Mouse (Mus musculus) c-Kit-positive CD71-positive TER-119-negative erythroid progenitor cells, embryonic 14.5 days (primary cell): ENCODE measurements at regions not wholly inside any gene's neighbourhood (a gene's known extent, or its start where the extent isn't known, plus 50 kb on each side); places are given as distances from the start of the nearest gene placed in this dataset.

ENCODE experiments used
- DNase-seq: peaks from one replicate; pipeline ENCODE4 v3.0.0-alpha.2; 2013; ENCODE audit warnings: low read depth

GRCm38 (mm10) chr3:149625066-149625465 is 634.7 kb upstream of the Adgrl2 start:
- no peak for DNase-seq

- no peak for DNase-seq
Observed at GRCm38 (mm10) chr3:149623851-149624532, 633.6 kb upstream of the Adgrl2 start.

- no peak for DNase-seq
Observed at GRCm38 (mm10) chr3:149603865-149604264, 613.5 kb upstream of the Adgrl2 start.

- DNase-seq, result no peak
Observed at GRCm38 (mm10) chr3:149601276-149601675, 610.9 kb upstream of the Adgrl2 start.

DNA sequence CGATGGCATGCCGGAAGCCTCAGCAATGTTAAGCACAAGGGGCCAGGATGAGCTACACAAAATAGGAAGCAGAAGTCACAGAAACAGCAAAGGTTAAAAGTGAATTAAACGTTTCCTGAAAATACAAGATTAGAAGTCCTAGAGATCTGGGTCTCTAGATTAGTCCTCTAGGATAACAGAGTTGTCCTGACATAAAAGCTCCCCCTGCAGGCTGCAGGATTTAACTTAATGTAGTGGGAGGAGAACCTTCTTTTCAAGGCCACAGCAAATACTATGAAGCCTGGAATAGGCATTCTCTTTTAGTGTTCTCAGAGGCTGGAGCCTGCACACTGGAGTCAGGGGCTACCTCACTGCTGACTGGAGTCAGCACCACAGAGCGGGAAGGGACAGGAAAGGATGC is 604.1 kb upstream of the Adgrl2 start:
- DNase-seq, result no peak

- DNase-seq, result no peak
Observed at GRCm38 (mm10) chr3:149585769-149586168, 595.4 kb upstream of the Adgrl2 start.

DNA sequence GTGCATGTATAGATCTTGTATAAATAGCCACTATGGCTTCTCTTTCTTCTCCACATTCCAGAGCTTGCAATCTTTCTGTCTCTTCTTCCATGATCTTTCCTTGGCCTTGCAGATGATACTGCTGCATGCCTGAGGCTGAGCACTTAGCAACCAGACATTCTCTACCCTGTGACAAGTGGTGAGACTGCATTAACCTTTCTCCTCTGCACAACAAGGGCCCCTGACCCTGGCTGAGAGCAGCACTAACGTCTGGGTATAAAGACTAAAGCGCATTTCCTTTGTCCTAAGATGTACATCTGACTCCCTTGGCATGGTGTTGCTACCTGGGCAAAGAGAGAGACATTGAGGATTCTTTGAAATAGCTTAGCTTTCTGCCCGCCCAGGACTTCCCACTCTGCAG is 590.8 kb upstream of the Adgrl2 start:
- no peak for DNase-seq

DNA sequence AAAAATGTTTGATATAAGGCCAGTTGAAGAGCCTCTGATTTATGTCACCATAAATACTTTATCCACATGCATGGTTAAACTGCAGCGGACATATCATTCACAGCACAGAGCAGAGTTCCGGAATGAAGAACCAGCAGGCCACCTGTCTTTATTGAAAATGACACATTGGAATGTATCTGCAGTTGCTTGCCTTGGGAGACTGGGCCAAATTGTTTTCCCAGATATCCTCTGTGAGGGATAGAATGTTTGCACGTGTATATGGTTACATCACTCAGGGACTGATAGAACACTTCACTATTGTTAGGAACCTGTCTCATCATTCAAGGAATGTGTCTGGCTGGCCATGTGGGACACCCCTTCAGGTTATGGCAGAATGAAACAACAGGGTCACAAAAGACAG is 585.3 kb upstream of the Adgrl2 start:
- no peak for DNase-seq

- DNase-seq, result no peak
Observed at GRCm38 (mm10) chr3:149566853-149567252, 576.5 kb upstream of the Adgrl2 start.

DNA sequence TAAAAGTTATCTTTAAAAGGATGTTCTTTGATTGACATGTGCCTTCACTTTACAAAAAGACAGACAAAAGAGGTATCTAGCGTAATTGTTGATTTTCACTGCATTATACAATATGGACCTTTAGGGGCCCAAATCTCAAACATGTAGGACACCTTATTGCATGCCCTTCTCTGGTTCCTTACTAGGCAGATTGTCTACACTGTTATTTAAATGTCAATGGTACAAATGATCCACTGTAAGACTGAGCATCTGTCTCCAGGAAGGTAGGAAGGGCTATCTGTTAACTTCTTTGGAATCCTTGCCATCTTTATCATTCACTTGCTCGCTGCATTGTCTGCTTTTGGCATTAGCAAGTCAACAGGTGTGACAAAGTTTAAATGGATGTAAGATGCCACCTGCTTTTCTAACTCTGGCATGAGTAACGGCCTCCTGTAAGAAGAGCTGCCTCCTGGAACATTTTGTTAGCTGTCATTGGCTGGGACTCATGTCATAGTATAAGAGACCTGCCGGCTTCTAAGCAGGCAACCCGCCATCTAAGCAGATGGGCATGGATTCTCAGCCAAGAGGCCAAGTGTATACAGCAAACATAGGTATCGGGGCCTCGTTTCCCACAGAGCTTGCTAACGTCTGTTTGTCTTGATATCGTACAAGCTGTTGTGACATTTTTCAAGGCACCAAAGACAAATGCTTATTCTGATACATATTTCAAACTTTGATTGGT is 560.0 kb upstream of the Adgrl2 start:
- DNase-seq, result no peak

DNA sequence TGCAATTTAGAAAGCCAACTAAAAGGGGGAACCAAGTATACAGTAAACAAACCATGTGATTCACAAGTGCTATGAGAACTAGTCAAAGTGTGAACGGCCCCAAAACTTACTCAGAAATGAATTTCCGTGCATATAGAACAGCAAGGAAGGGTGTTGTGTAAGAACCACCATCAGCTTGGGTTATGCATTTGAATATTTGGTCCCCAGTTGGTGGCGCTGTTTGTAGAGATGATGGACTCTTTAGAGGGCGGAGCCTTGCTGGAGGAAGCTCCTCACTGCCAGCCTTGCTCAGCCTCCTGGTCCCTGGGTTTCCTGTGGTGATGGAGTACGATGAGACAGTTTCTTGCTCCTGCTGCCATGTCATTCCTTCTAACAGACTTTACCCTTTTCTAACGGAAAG is 556.7 kb upstream of the Adgrl2 start:
- peak; percentile 3 for DNase-seq

DNA sequence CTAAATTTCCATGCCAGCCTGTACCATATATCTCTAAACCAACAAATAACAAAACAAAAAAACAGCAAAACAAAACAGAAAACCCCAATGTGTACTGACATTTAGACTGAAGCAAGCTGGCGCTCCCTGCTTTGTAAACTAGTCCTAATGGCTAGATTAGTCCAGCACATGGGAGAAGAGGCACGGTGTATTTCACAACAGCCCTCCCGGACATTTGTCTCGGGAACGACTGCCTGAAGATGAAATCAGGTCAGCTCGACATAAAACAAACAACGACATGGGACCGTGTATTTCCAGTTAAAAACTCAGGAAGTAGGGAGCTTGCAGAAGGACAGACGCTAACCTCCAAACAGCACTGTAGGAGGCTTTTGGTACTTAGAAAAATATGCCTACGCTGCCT is 555.9 kb upstream of the Adgrl2 start:
- DNase-seq, result no peak

GRCm38 (mm10) chr3:149534183-149534582 is 543.8 kb upstream of the Adgrl2 start:
- no peak for DNase-seq

- no peak for DNase-seq
Observed at GRCm38 (mm10) chr3:149530026-149530607, 539.8 kb upstream of the Adgrl2 start.

GRCm38 (mm10) chr3:149526509-149526908 is 536.2 kb upstream of the Adgrl2 start:
- no peak for DNase-seq

DNA sequence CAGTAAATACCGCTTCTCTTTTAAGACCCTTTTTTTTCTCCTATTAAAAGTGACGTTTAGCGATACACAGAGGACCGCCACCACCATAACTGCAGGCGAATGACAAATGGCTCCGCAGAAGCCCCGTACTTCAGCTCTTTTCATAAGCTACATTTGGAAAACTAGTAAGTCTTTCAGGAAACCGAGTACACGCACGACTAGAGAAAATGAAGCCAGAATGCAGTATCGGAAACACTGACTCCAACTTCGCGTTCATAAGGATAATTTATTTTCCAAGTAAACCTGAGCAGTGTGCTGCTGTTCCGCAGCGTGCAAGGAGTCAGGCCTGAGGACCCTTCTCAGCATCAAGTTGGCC is 529.2 kb upstream of the Adgrl2 start:
- DNase-seq, result no peak

DNA sequence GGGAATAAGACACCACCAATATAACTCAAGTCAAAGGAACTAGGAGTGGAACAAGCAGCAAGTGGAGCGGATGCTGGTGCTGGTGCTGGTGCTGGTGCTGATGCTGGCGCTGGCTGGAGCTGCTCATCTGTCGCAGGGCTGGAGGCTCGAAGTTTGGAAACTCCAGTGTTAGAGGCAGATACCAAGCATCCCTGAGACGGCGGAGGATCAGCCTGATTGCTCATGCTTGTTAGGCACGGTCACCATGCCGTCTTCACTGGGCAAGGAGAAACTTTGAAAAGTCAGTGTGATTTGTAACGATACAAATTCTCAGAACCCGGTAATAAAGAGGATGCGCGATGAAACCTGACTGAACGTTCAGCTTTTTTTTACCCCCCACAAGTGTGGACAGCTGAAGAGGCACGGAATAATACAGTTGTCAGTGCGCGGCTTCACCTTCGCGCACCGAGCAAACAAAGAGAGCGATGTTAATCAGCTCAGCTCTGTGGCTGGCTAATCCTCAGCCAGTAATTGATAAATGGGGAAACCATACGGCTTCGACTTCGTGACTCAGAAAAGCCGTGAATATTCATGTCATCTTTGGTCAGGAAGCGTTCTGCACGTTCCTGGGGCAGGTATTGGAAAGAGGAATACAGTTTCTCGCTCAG is 528.7 kb upstream of the Adgrl2 start:
- DNase-seq, result no peak

GRCm38 (mm10) chr3:149517537-149517936 is 527.2 kb upstream of the Adgrl2 start:
- no peak for DNase-seq

DNA sequence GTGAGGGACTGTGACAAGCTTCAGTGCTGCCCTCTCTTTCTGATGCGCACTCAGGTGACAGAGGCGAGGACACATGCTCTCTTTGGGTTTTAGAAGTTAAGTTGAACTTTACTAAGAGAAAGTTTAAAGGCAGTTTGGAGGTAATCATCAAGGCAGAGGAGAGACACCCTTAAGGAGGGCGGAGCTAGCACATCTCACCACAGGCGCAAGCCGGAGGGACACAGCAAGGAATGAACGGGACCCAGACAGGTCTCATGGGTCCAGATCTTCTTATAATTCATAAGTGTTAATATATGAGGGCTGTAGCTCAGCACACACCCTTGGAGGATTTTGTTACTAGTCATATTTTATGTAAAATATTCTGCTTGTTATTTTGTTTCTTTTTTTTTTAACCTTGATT is 518.8 kb upstream of the Adgrl2 start:
- DNase-seq, result no peak

GRCm38 (mm10) chr3:149508671-149509070 is 518.3 kb upstream of the Adgrl2 start:
- DNase-seq, result no peak

DNA sequence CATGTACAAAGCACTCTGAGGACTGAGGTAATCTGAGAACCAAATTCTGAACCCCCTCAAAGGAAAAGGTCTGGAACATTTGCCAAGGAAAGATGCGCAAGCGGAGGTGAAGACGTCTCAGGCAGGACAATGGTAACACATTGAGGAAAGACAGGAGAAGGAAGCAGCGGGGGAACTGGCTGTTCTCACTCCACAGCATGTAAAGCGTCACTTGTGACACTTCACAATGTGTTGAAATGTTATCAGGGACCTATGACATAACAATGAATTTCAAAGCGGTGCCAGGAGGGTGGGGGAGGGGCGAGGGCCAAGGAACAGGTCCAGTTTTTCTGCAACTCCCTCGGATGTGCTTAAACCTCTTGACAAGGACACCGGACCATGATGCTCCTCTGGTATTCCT is 515.3 kb upstream of the Adgrl2 start:
- DNase-seq, result no peak

DNA sequence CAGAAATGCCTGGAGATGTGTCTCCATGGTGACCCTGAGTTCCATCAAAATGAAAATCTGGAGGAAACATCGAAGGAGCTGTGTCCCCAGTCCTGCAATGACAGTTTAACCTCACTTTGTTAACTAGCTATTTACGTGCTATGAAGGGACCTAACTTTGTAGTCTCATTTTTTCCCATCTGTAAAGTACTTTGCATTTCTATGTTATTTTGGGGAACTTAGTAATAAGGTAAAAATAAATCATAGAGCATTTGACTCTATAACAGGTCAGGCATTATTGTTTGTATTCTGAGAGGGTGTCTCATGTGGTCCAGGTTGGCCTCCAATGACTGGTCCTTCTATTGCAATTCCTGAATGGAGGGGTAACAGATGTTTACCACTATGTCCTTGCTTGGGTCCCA is 513.6 kb upstream of the Adgrl2 start:
- no peak for DNase-seq

DNA sequence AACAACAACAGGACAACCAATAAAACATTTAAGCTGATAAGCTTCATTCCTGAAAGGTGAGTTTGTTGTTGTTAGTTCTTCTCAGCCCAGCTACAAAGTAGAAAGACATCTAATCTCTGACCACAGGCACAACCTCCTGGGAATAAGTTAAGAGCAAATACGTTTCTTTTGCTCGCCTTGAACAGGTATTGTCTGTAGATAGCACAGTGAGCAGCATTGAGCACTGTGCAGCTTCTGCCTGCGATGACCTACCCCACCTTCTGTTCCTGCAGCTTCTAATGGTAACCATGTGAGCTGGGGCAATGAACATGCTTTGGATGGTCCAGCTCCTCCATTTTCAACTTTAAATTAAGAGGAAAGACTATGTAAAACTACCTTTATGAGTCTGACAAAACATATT is 509.8 kb upstream of the Adgrl2 start:
- DNase-seq, result no peak
